Mouse (Mus musculus) midbrain, postnatal 0 days (tissue): ENCODE measurements at regions not wholly inside any gene's neighbourhood (a gene's known extent, or its start where the extent isn't known, plus 50 kb on each side); places are given as distances from the start of the nearest gene placed in this dataset.

Experiments used
- ATAC-seq: fragments of 200-750 bp; cut with Nextera tagmentation; 2 replicates; pipeline ENCODE4 v1.8.0; 2017; ENCODE audit warnings: moderate number of reproducible peaks, mild to moderate bottlenecking, moderate TSS enrichment, moderate library complexity; ENCODE audit not compliant: low FRiP score
- DNase-seq: peaks from one replicate; pipeline ENCODE4 v3.0.0-alpha.2; 2015; ENCODE audit warnings: low spot score
- H3K27ac ChIP-seq: fragments of 300-500 bp; sonication (generic); 2 replicates; pipeline ENCODE4 v1.5.1; 2014; ENCODE audit warnings: low read depth, mild to moderate bottlenecking, low read length, mixed read lengths
- H3K27me3 ChIP-seq: fragments of 300-500 bp; sonication (generic); 2 replicates; pipeline ENCODE4 v1.6.1; 2014; ENCODE audit warnings: low read length, control low read depth, mixed read lengths; ENCODE audit not compliant: insufficient read depth
- H3K36me3 ChIP-seq: fragments of 300-500 bp; sonication (generic); 2 replicates; pipeline ENCODE4 v1.6.1; 2014; ENCODE audit warnings: low read length, control low read depth, mixed read lengths; ENCODE audit not compliant: insufficient read depth
- H3K4me1 ChIP-seq: fragments of 300-500 bp; sonication (generic); 2 replicates; pipeline ENCODE4 v1.6.1; 2014; ENCODE audit warnings: mild to moderate bottlenecking, control low read depth, antibody characterized with exemption, low read length, mixed read lengths; ENCODE audit not compliant: insufficient read depth
- H3K4me2 ChIP-seq: fragments of 300-500 bp; sonication (generic); 2 replicates; pipeline ENCODE4 v1.6.1; 2014; ENCODE audit warnings: low read depth, mild to moderate bottlenecking, low read length, mixed read lengths; ENCODE audit not compliant: poor library complexity, severe bottlenecking
- H3K4me3 ChIP-seq: fragments of 300-500 bp; sonication (generic); 2 replicates; pipeline ENCODE4 v1.5.1; 2014; ENCODE audit warnings: low read depth, mild to moderate bottlenecking, low read length, moderate library complexity
- H3K9ac ChIP-seq: fragments of 300-500 bp; sonication (generic); replicated peaks from 2 replicates; pipeline ENCODE4 v1.6.1; 2014; ENCODE audit warnings: mild to moderate bottlenecking, low read length, moderate library complexity, mixed read lengths; ENCODE audit not compliant: poor library complexity, severe bottlenecking
- H3K9me3 ChIP-seq: fragments of 300-500 bp; sonication (generic); 2 replicates; pipeline ENCODE4 v1.6.1; 2016; ENCODE audit warnings: low read length, control low read depth
- CTCF ChIP-seq: IDR thresholded peaks from 2 replicates; pipeline ENCODE4 v1.5.1; 2016; ENCODE audit warnings: antibody characterized with exemption, mild to moderate bottlenecking
- WGBS: fragments of 180-500 bp; shearing (Covaris S2); extraction: QIAGEN DNeasy Blood & Tissue Kit; methylation state at CpG from one replicate; pipeline ENCODE4 v1.1.7; 2014; 5-methylcytosine and 5-hydroxymethylcytosine counted together

- no peak for TF ChIP-seq CTCF
- no peaks in the 10 kb centered on the region for H3K27me3 ChIP-seq
- 52% methylated on average over 1 of the region's 1 CpGs for WGBS
- H3K27ac ChIP-seq: no peak overlapping the region
- DNase-seq (no peak), ATAC-seq (no peak)
- H3K36me3 ChIP-seq: no peaks in the 10 kb centered on the region
- no peaks in the 10 kb centered on the region for H3K4me1 ChIP-seq
- H3K4me2 ChIP-seq: no peak overlapping the region
- H3K9me3 ChIP-seq: no peaks in the 10 kb centered on the region
- H3K9ac ChIP-seq: no peak overlapping the region
- no peak overlapping the region for H3K4me3 ChIP-seq
These were observed 55.8 kb upstream of the Ptger4 start for GRCm38 (mm10) chr15:5299807-5300206.

- DNase-seq (no peak), ATAC-seq (no peak)
- Histone ChIP-seq H3K9ac (no peak overlapping the region), H3K36me3 (no peaks in the 10 kb centered on the region), H3K27me3 (no peaks in the 10 kb centered on the region), H3K9me3 (no peaks in the 10 kb centered on the region), H3K4me2 (no peak overlapping the region), H3K27ac (no peak overlapping the region), H3K4me3 (no peak overlapping the region), H3K4me1 (no peaks in the 10 kb centered on the region)
- no peak for TF ChIP-seq CTCF
- WGBS: 98% methylated on average over 2 of the region's 2 CpGs
These were observed 53.0 kb upstream of the Ptger4 start for GRCm38 (mm10) chr15:5296949-5297348.
